Mouse (Mus musculus): ENCODE results near the gene Hibadh. TPM values are rescaled to one million over a fixed set of nuclear protein-coding genes. Genes with fewer than 3 reads are reported as not detected.

Gene Hibadh
- polyA plus RNA-seq, 1 experiment from 2014 or later, result 83.0 TPM

DNA sequence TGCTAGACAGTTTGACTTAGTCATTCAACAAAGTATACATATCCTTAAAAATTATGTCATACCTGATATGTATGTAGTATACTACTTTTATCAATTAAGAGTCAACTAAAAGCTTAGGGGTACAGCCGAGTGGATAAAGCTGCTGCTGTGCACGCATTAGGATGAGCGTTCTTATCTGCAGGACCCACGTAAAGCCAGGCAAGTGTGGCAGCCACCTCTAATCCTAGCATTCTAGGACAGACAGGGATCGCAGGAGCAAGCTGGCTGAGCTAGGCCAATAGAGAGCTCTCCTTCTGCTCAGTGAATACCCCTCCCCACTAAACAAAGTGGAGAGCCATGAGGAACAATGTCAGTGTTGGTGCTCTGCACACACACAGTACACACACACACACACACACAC, 75.0 kb downstream of the Hibadh start:
- no peak for ATAC-seq (ENCODE audit: low read depth)
- Histone ChIP-seq H3K27ac (ENCODE audit: low read length) (no peak overlapping the region), H3K4me2 (ENCODE audit: low read depth, low read length) (no peak overlapping the region), H3K36me3 (ENCODE audit: control insufficient read depth, insufficient read depth) (no peaks in the 10 kb centered on the region), H3K27me3 (ENCODE audit: control insufficient read depth, insufficient read depth, low read depth, low read length) (no peaks in the 10 kb centered on the region), H3K9ac (ENCODE audit: low read depth, low read length) (no peak overlapping the region), H3K4me1 (ENCODE audit: control insufficient read depth, low read depth, low read length) (no peaks in the 10 kb centered on the region), H3K4me3 (ENCODE audit: low read depth, low read length) (no peak overlapping the region), H3K9me3 (replicated peaks; ENCODE audit: control insufficient read depth, low read length) (no peaks in the 10 kb centered on the region)
- 54% methylated on average over 5 of the region's 5 CpGs for WGBS (ENCODE audit: insufficient replicate concordance)

DNA sequence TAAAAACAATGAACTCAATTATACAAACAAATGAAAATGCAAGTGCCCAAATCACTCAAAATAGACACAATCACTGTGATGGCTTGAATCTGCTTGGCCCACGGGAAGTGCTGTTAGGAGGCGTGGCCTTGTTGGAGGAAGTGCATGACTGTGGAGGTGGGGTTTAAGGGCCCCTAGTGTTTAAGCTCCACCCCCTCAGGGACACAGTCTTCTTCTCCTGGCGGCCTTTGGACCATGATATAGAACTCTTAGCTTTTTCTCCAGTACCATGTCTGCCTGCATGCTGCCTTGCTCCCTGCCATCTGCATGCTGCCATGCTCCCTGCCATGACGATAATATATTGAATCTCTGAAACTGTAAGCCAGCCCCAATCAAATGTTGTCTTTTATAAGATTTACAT, 77.2 kb downstream of the Hibadh start:
- Histone ChIP-seq H3K4me1 (ENCODE audit: control insufficient read depth, low read depth, low read length) (no peaks in the 10 kb centered on the region), H3K36me3 (ENCODE audit: control insufficient read depth, insufficient read depth) (no peaks in the 10 kb centered on the region), H3K4me3 (ENCODE audit: low read depth, low read length) (no peak overlapping the region), H3K9me3 (replicated peaks; ENCODE audit: control insufficient read depth, low read length) (no peaks in the 10 kb centered on the region), H3K27ac (ENCODE audit: low read length) (no peak overlapping the region), H3K9ac (ENCODE audit: low read depth, low read length) (no peak overlapping the region), H3K27me3 (ENCODE audit: control insufficient read depth, insufficient read depth, low read depth, low read length) (no peaks in the 10 kb centered on the region), H3K4me2 (ENCODE audit: low read depth, low read length) (no peak overlapping the region)
- 63% methylated on average over 4 of the region's 4 CpGs for WGBS (ENCODE audit: insufficient replicate concordance)
- ATAC-seq (ENCODE audit: low read depth), result no peak

- Histone ChIP-seq H3K9ac (ENCODE audit: low read depth, low read length) (no peak overlapping the region), H3K27me3 (ENCODE audit: control insufficient read depth, insufficient read depth, low read depth, low read length) (no peaks in the 10 kb centered on the region), H3K27ac (ENCODE audit: low read length) (no peak overlapping the region), H3K4me2 (ENCODE audit: low read depth, low read length) (no peak overlapping the region), H3K4me3 (ENCODE audit: low read depth, low read length) (no peak overlapping the region), H3K36me3 (ENCODE audit: control insufficient read depth, insufficient read depth) (no peaks in the 10 kb centered on the region), H3K4me1 (ENCODE audit: control insufficient read depth, low read depth, low read length) (no peaks in the 10 kb centered on the region), H3K9me3 (replicated peaks; ENCODE audit: control insufficient read depth, low read length) (no peaks in the 10 kb centered on the region)
- 59% methylated on average over 3 of the region's 3 CpGs for WGBS (ENCODE audit: insufficient replicate concordance)
- ATAC-seq (ENCODE audit: low read depth), result no peak
These were observed 81.1 kb downstream of the Hibadh start for GRCm38 (mm10) chr6:52559041-52559440.

DNA sequence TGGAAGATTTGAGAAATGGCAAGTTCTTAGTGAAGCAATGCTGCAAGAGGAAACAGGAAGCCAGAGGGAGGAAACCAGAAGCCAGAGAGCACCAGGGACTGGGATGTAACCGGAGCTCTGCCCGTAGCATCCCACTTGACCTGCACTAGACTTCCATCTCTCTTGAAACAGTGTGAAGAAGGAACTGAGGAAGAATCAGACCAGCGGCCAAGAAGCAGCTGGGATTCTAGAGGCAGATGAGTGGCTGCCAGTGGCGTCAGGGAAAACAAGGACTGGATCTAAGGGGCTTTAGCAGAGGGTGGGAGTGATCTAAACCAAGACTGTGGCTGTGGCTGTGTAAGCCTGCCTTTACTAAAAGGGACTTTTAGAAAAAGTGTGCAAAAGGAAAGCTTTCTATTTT, 95.8 kb downstream of the Hibadh start:
- Histone ChIP-seq H3K4me2 (ENCODE audit: low read depth, low read length) (no peak overlapping the region), H3K27ac (ENCODE audit: low read length) (no peak overlapping the region), H3K36me3 (ENCODE audit: control insufficient read depth, insufficient read depth) (no peaks in the 10 kb centered on the region), H3K27me3 (ENCODE audit: control insufficient read depth, insufficient read depth, low read depth, low read length) (no peaks in the 10 kb centered on the region), H3K4me3 (ENCODE audit: low read depth, low read length) (no peak overlapping the region), H3K9ac (ENCODE audit: low read depth, low read length) (no peak overlapping the region), H3K4me1 (ENCODE audit: control insufficient read depth, low read depth, low read length) (no peaks in the 10 kb centered on the region), H3K9me3 (replicated peaks; ENCODE audit: control insufficient read depth, low read length) (no peaks in the 10 kb centered on the region)
- 43% methylated on average over 4 of the region's 4 CpGs for WGBS (ENCODE audit: insufficient replicate concordance)
- ATAC-seq (ENCODE audit: low read depth), result no peak

- Histone ChIP-seq H3K27ac (ENCODE audit: low read length) (no peak overlapping the region), H3K4me1 (ENCODE audit: control insufficient read depth, low read depth, low read length) (no peaks in the 10 kb centered on the region), H3K9ac (ENCODE audit: low read depth, low read length) (no peak overlapping the region), H3K4me3 (ENCODE audit: low read depth, low read length) (no peak overlapping the region), H3K4me2 (ENCODE audit: low read depth, low read length) (no peak overlapping the region), H3K36me3 (ENCODE audit: control insufficient read depth, insufficient read depth) (no peaks in the 10 kb centered on the region; the same call in 1 of the 2 replicates), H3K9me3 (replicated peaks; ENCODE audit: control insufficient read depth, low read length) (no peaks in the 10 kb centered on the region), H3K27me3 (ENCODE audit: control insufficient read depth, insufficient read depth, low read depth, low read length) (no peaks in the 10 kb centered on the region)
- WGBS (ENCODE audit: insufficient replicate concordance), result 73% methylated on average over 5 of the region's 5 CpGs
- ATAC-seq (ENCODE audit: low read depth), result no peak
These were observed 97.7 kb downstream of the Hibadh start for GRCm38 (mm10) chr6:52542464-52542863.

GRCm38 (mm10) chr6:52539911-52540310, 100.3 kb downstream of the Hibadh start:
- Histone ChIP-seq H3K9me3 (replicated peaks; ENCODE audit: control insufficient read depth, low read length) (no peaks in the 10 kb centered on the region), H3K27me3 (ENCODE audit: control insufficient read depth, insufficient read depth, low read depth, low read length) (no peaks in the 10 kb centered on the region), H3K4me3 (ENCODE audit: low read depth, low read length) (no peak overlapping the region), H3K27ac (ENCODE audit: low read length) (no peak overlapping the region), H3K4me1 (ENCODE audit: control insufficient read depth, low read depth, low read length) (no peaks in the 10 kb centered on the region), H3K36me3 (ENCODE audit: control insufficient read depth, insufficient read depth) (no peaks in the 10 kb centered on the region; the same call in 1 of the 2 replicates), H3K9ac (ENCODE audit: low read depth, low read length) (no peak overlapping the region), H3K4me2 (ENCODE audit: low read depth, low read length) (no peak overlapping the region)
- WGBS (ENCODE audit: insufficient replicate concordance), result 44% methylated on average over 2 of the region's 2 CpGs
- no peak for ATAC-seq (ENCODE audit: low read depth)

GRCm38 (mm10) chr6:52535072-52535704, 105.0 kb downstream of the Hibadh start:
- Histone ChIP-seq H3K4me2 (ENCODE audit: low read depth, low read length) (no peak overlapping the region), H3K9me3 (replicated peaks; ENCODE audit: control insufficient read depth, low read length) (no peaks in the 10 kb centered on the region), H3K9ac (ENCODE audit: low read depth, low read length) (no peak overlapping the region), H3K27me3 (ENCODE audit: control insufficient read depth, insufficient read depth, low read depth, low read length) (no peaks in the 10 kb centered on the region), H3K36me3 (ENCODE audit: control insufficient read depth, insufficient read depth) (no peaks in the 10 kb centered on the region; the same call in 1 of the 2 replicates), H3K27ac (ENCODE audit: low read length) (no peak overlapping the region), H3K4me3 (ENCODE audit: low read depth, low read length) (no peak overlapping the region), H3K4me1 (ENCODE audit: control insufficient read depth, low read depth, low read length) (no peaks in the 10 kb centered on the region)
- ATAC-seq (ENCODE audit: low read depth), result no peak
- 66% methylated on average over 11 of the region's 11 CpGs for WGBS (ENCODE audit: insufficient replicate concordance)

DNA sequence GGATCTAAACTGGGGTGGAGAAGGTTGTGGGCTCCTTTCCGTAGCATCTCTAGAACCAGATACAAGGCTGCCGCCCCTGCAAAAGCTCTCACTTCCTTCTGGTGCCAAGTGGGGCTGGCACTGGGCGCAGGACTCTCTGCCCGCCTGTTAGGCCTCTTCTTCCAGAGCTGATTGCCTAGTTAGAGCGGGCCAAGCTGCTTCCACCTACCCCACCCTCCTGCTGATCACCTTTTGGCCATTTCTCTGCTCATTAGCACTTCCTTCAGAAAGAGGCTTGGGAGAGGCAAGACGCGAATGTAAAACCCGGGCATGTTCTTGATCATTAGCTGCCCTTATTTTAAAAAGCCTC, 108.1 kb downstream of the Hibadh start:
- H3K4me3 ChIP-seq (ENCODE audit: low read depth, low read length), result no peak overlapping the region

DNA sequence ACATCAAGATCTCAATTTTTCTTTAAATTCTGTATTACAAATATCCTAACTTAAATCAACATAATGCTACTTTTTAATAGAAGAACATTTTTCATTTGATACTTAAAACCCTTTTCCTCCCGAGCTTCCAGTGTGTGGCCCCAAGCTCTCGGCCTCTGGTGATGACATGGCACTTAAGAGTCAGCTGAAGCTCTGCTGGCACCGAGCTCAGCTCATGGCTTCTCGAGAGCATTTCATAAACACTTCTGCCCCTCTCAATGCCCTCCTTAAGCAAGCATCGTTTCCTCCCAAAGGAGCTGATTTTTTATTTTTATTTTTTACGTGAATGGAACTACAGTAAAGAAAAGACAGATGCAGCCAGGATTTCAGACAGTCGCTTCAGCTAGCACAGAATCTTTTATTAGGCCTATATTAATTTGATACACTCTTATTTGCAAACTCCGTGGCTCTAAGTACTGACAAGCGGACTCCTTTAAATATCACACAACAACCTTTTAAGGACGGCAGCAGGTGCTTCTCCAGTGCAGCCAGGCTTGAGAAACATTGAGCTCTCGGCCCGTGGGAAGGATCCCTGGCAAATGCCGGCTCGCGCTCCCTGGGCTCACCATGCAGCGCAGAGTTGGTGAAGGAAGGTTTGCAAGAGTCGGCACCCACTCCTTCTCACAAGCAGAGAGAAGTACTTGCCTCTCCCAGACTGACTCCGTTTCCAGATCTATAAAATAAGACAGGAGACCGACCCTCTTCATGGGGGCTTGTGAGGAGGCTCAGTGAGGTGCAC, 108.6 kb downstream of the Hibadh start:
- no peaks in the 10 kb centered on the region for H3K36me3 ChIP-seq (ENCODE audit: control insufficient read depth, insufficient read depth)
- WGBS (ENCODE audit: insufficient replicate concordance), result 77% methylated on average over 19 of the region's 19 CpGs
- no peaks in the 10 kb centered on the region for H3K9me3 ChIP-seq (replicated peaks; ENCODE audit: control insufficient read depth, low read length)
- H3K9ac ChIP-seq (ENCODE audit: low read depth, low read length), result no peak overlapping the region
- H3K27me3 ChIP-seq (ENCODE audit: control insufficient read depth, insufficient read depth, low read depth, low read length), result no peaks in the 10 kb centered on the region
- ATAC-seq (ENCODE audit: low read depth), result no peak
- H3K4me3 ChIP-seq (ENCODE audit: low read depth, low read length), result no peak overlapping the region
- H3K27ac ChIP-seq (ENCODE audit: low read length), result no peak overlapping the region
- no peak overlapping the region for H3K4me2 ChIP-seq (ENCODE audit: low read depth, low read length)
- H3K4me1 ChIP-seq (ENCODE audit: control insufficient read depth, low read depth, low read length), result no peaks in the 10 kb centered on the region

More for the DNA sequence above, 108.1 kb downstream of the Hibadh start:
- Histone ChIP-seq H3K9me3 (replicated peaks; ENCODE audit: control insufficient read depth, low read length) (no peaks in the 10 kb centered on the region), H3K4me1 (ENCODE audit: control insufficient read depth, low read depth, low read length) (no peaks in the 10 kb centered on the region), H3K4me2 (ENCODE audit: low read depth, low read length) (no peak overlapping the region), H3K36me3 (ENCODE audit: control insufficient read depth, insufficient read depth) (no peaks in the 10 kb centered on the region), H3K9ac (ENCODE audit: low read depth, low read length) (no peak overlapping the region), H3K27me3 (ENCODE audit: control insufficient read depth, insufficient read depth, low read depth, low read length) (no peaks in the 10 kb centered on the region), H3K27ac (ENCODE audit: low read length) (no peak overlapping the region)
- ATAC-seq (ENCODE audit: low read depth), result no peak
- WGBS (ENCODE audit: insufficient replicate concordance), result 61% methylated on average over 8 of the region's 8 CpGs

All from liver, embryonic 16.5 days (tissue).